Mouse (Mus musculus) embryonic facial prominence, embryonic 10.5 days (tissue): Measurements from ENCODE around the gene Hoxa4. TPM values are rescaled to one million over a fixed set of nuclear protein-coding genes. Genes with fewer than 3 reads are reported as not detected.

Experiments
- DNase-seq: peaks from one replicate; pipeline ENCODE4 v3.0.0-alpha.2; 2017; ENCODE audit warnings: low spot score
- H3K27ac ChIP-seq: fragments of 300-500 bp; sonication (generic); replicated peaks from 2 replicates; pipeline ENCODE4 v1.5.1; 2016; ENCODE audit warnings: mild to moderate bottlenecking
- H3K27me3 ChIP-seq: fragments of 300-500 bp; sonication (generic); replicated peaks from 2 replicates; pipeline ENCODE4 v1.6.1; 2016; ENCODE audit warnings: low read depth, mild to moderate bottlenecking; ENCODE audit not compliant: poor library complexity, severe bottlenecking
- H3K36me3 ChIP-seq: fragments of 300-500 bp; sonication (generic); replicated peaks from 2 replicates; pipeline ENCODE4 v1.6.1; 2016; ENCODE audit warnings: mild to moderate bottlenecking, moderate library complexity
- H3K4me1 ChIP-seq: fragments of 300-500 bp; sonication (generic); 2 replicates; pipeline ENCODE4 v1.6.1; 2016
- H3K4me3 ChIP-seq: fragments of 300-500 bp; sonication (generic); 2 replicates; pipeline ENCODE4 v1.5.1; 2016; ENCODE audit warnings: mild to moderate bottlenecking, moderate library complexity
- H3K9me3 ChIP-seq: fragments of 300-500 bp; sonication (generic); 2 replicates; pipeline ENCODE4 v1.6.1; 2016; ENCODE audit warnings: mild to moderate bottlenecking
- WGBS: fragments of 180-500 bp; shearing (Covaris S2); methylation state at CpG from one replicate; pipeline ENCODE4 v1.1.7; 2016; 5-methylcytosine and 5-hydroxymethylcytosine counted together
- microRNA counts: library from miRNA; unstranded; fragments of <30 nt; microRNA quantifications from one replicate; lab custom pipeline; 2017
- microRNA-seq: library from miRNA; unstranded; fragments of <30 nt; microRNA quantifications from one replicate; pipeline ENCODE4, GENCODE M21; 2017
- polyA plus RNA-seq: library from polyadenylated mRNA; unstranded; fragments of >200 nt; fragmentation: Nextera tagmentation; extraction: Ambion mirVana; gene quantifications from 2 replicates; pipeline ENCODE4 v1.2.1, GENCODE M21; 2016

Hoxa4 gene
- polyA plus RNA-seq, 1 experiment from 2014 or later = not detected

DNA sequence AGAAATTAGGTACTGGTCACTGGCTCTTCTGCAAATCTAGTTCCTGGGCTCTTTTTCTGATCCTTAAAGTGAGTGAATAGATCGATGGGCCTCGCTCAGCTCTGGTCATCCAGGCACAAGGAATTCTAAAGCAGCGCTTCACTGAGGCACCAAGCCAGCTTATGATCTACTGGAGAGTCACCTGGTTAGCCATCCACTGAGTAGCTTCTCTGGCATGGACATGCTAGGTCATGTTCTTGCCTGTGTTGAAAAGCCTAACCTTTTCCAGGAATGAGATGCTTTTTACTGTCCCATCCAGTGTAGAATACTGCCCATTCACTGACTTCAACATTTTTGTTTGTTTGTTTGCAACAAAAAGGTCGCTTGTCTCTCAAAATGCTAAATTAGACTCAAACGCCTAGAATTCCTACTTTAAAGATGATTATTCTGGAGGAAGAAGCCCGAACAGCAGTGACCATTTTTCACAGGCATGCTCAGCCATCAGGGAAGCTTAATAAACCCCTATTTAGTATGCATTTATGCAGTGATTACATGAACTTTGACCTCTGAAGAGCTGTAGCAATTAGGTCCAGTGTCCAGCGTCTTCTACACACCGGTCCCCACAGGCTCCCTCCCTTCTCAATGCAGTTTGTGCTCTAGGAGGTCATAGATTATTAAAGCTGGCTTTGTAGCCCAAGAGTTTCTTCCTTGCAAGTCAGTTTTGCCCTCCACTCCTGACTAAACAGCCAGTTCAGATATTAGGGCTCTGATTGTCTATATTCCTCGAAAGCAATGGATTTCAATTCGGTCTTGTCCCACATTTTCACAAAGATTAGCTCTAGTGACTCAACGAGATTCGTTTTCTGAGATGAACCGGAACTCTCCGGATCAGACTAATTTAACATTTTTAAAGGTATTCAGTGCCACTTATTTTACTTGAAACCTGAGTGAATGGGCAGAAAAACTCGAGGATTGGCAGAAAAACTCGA, 39.0 kb downstream of the Hoxa4 start:
- Histone ChIP-seq H3K4me3 (no peak overlapping the region), H3K27ac (no peak overlapping the region), H3K27me3 (peaks cover 100% of the 10 kb centered on the region), H3K9me3 (no peaks in the 10 kb centered on the region), H3K36me3 (no peaks in the 10 kb centered on the region), H3K4me1 (peaks cover 5% of the 10 kb centered on the region; the same call in 1 of the 2 replicates)
- DNase-seq = peak; percentile 18
- 2% methylated on average over 16 of the region's 16 CpGs for WGBS

DNA sequence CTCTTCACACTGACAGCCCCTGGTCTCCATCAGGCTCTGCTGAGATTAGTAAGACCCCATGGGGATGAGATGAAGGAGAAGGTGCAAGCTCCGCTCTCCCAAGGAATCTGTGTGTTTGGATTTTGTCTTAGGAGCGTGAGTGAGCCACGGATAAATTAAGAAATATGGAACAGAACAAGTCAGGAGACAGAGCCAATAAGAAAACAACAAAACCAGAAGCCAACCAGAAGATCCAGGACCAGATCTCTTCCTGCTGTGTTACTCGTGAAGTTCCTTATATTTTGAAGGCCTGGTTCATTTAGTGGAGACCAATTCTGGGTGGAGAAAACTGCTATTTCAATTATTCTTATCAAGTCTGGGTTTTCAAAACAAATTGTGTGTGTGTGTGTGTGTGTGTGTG, 40.0 kb downstream of the Hoxa4 start:
- DNase-seq = peak; percentile 14
- H3K4me3 ChIP-seq = no peak overlapping the region
- H3K27me3 ChIP-seq = peaks cover 100% of the 10 kb centered on the region
- peaks cover 5% of the 10 kb centered on the region; the same call in 1 of the 2 replicates for H3K4me1 ChIP-seq
- 7% methylated on average over 4 of the region's 4 CpGs for WGBS
- H3K36me3 ChIP-seq = no peaks in the 10 kb centered on the region
- no peaks in the 10 kb centered on the region for H3K9me3 ChIP-seq
- no peak overlapping the region for H3K27ac ChIP-seq

DNA sequence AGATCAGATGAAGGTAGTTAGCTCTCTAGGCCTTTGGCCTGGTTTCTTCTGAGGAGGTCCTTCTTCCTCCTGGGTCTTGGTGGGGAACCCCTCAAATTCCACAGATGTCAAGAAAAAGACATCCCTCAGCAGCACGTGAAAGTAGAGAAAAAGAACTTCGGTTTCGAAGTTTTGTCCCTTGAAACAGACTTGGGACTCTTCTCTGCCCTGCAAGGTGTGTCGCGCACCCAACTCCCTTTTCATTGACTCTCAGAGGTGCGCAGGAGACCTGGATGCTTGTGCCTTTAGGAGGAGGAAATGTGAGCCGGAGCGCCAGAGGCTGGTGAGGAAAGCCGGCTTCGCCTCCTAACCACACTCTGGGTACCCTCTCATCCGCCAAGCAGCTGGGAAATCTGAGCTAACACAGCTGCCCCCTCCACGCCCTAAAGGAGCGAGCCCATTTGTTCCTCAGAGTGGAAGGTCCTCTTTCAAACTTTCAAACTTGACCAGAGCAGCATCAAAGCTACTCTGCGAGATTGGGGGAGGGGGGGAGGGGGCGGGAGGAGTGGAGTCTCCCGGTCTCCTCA, 41.1 kb downstream of the Hoxa4 start:
- peaks cover 5% of the 10 kb centered on the region; the same call in 1 of the 2 replicates for H3K4me1 ChIP-seq
- peaks cover 100% of the 10 kb centered on the region for H3K27me3 ChIP-seq
- no peaks in the 10 kb centered on the region for H3K9me3 ChIP-seq
- no peaks in the 10 kb centered on the region for H3K36me3 ChIP-seq
- 3% methylated on average over 16 of the region's 16 CpGs for WGBS
- DNase-seq = peak; percentile 62
- H3K4me3 ChIP-seq = no peak overlapping the region
- H3K27ac ChIP-seq = no peak overlapping the region

MicroRNAs within 50 kb of the gene (microRNA counts, 519-probe panel; counts per million panel counts)
- 188 counts per million, percentile 57 among the panel's probes with 10 or more counts for microRNA mmu-miR-196b (lab: Ali Mortazavi, UCI)

Small RNA genes within 50 kb of the gene (microRNA-seq; reads per million reads assigned to microRNA genes)
- 86.0 reads per million, percentile 48 among the genes with 10 or more reads in this experiment for gene Mir196b

Other genes with a start within 250 kb of the Hoxa4 start
- 8.0 and 11.4 TPM in 2 replicates for gene Skap2, start 179.2 kb downstream of the Hoxa4 start, polyA plus RNA-seq
- 0.57 and 0.62 TPM in 2 replicates for gene Hoxa1, start 33.4 kb downstream of the Hoxa4 start, polyA plus RNA-seq
- gene Hoxa2, start 26.9 kb downstream of the Hoxa4 start, polyA plus RNA-seq = 8.7 and 16.7 TPM in 2 replicates
- gene 5730596B20Rik, start 14.3 kb downstream of the Hoxa4 start, polyA plus RNA-seq = 0.12 and 0.64 TPM in 2 replicates
- 0.23 TPM in 1 of 2 replicates, not detected in the other for gene Hoxa5, start 12.8 kb upstream of the Hoxa4 start, polyA plus RNA-seq
- gene Hoxa6, start 17.0 kb upstream of the Hoxa4 start, polyA plus RNA-seq = not detected in 2 replicates
- 0.66 and 2.2 TPM in 2 replicates for gene Hoxa3, start 21.6 kb upstream of the Hoxa4 start, polyA plus RNA-seq
- not detected in 2 replicates for gene Gm28308, start 21.6 kb upstream of the Hoxa4 start, polyA plus RNA-seq
- 0.15 TPM in 1 of 2 replicates, not detected in the other for gene Hoxa7, start 30.1 kb upstream of the Hoxa4 start, polyA plus RNA-seq
- gene Hoxa9, start 39.3 kb upstream of the Hoxa4 start, polyA plus RNA-seq = not detected in 2 replicates
- not detected in 2 replicates for gene Hoxa10, start 49.1 kb upstream of the Hoxa4 start, polyA plus RNA-seq
- gene Hoxa11, start 54.1 kb upstream of the Hoxa4 start, polyA plus RNA-seq = not detected in 2 replicates
- not detected in 2 replicates for gene Hoxa13, start 69.1 kb upstream of the Hoxa4 start, polyA plus RNA-seq
- 0.19 and 0.80 TPM in 2 replicates for gene Evx1, start 121.7 kb upstream of the Hoxa4 start, polyA plus RNA-seq